Mouse (Mus musculus) megakaryocyte-erythroid progenitor cell, adult 5-6 weeks (primary cell): ENCODE data around the gene Trmo. TPM values are rescaled to one million over a fixed set of nuclear protein-coding genes. Genes with fewer than 3 reads are reported as not detected.

Experiments used
- ATAC-seq: replicated peaks from 2 replicates; pipeline ENCODE4 v1.8.0; 2016; ENCODE audit warnings: mild to moderate bottlenecking, inconsistent platforms; ENCODE audit not compliant: severe bottlenecking, poor library complexity, low FRiP score, low TSS enrichment
- total RNA-seq, 2 experiments: library from RNA; stranded (forward) in 1 of 2; stranded (reverse) in 1 of 2; fragments of 200-1000, 215-1000 nt in 1 of 2; fragments of >200 nt in 1 of 2; fragmentation: Nextera tagmentation in 1 of 2; gene quantifications; 2 replicates each; pipeline ENCODE4 v1.2.3; 2014 to 2017

Trmo gene
- total RNA-seq, 2 experiments from 2014 or later, result 10.7 to 11.4 TPM

- ATAC-seq, result no peak
Observed at GRCm38 (mm10) chr4:46343596-46344260, 45.5 kb downstream of the Trmo start, which contains the start of gene Foxe1. Foxe1 (plus strand) TSS chr4:46343609.

- 0 out of 2 replicates have a peak, but pooled peaks have one; percentile 39 for ATAC-seq
Observed at GRCm38 (mm10) chr4:46342711-46343286, 46.4 kb downstream of the Trmo start.

- ATAC-seq, result no peak
Observed at GRCm38 (mm10) chr4:46341831-46342680, 47.2 kb downstream of the Trmo start.

GRCm38 (mm10) chr4:46339584-46339983, 49.7 kb downstream of the Trmo start:
- no peak for ATAC-seq

GRCm38 (mm10) chr4:46339026-46339425, 50.2 kb downstream of the Trmo start:
- no peak for ATAC-seq

- no peak for ATAC-seq
Observed at GRCm38 (mm10) chr4:46337990-46338389, 51.2 kb downstream of the Trmo start.

GRCm38 (mm10) chr4:46335846-46336245, 53.4 kb downstream of the Trmo start:
- ATAC-seq, result no peak

- ATAC-seq, result no peak
Observed at GRCm38 (mm10) chr4:46328906-46329305, 60.3 kb downstream of the Trmo start.

Other genes starting within 250 kb of the Trmo start
- gene Xpa, start 193.1 kb downstream of the Trmo start, total RNA-seq (2014; fragmentation: Nextera tagmentation), result 11.1 and 26.6 TPM in 2 replicates
- 32.6 and 60.5 TPM in 2 replicates for gene Xpa, start 193.1 kb downstream of the Trmo start, total RNA-seq (2017)
- not detected in 2 replicates for gene Foxe1, start 45.8 kb downstream of the Trmo start, total RNA-seq (2014; fragmentation: Nextera tagmentation)
- 0.23 TPM in 1 of 2 replicates, not detected in the other for gene Foxe1, start 45.8 kb downstream of the Trmo start, total RNA-seq (2017)
- 120 and 199 TPM in 2 replicates for gene Hemgn, start 24.1 kb upstream of the Trmo start, total RNA-seq (2014; fragmentation: Nextera tagmentation)
- gene Hemgn, start 24.1 kb upstream of the Trmo start, total RNA-seq (2017), result 129 and 182 TPM in 2 replicates
- gene Anp32b, start 61.5 kb upstream of the Trmo start, total RNA-seq (2014; fragmentation: Nextera tagmentation), result 736 and 1,006 TPM in 2 replicates
- 180 and 265 TPM in 2 replicates for gene Anp32b, start 61.5 kb upstream of the Trmo start, total RNA-seq (2017)
- 58.0 and 77.3 TPM in 2 replicates for gene Nans, start 99.8 kb upstream of the Trmo start, total RNA-seq (2014; fragmentation: Nextera tagmentation)
- 57.8 and 68.7 TPM in 2 replicates for gene Nans, start 99.8 kb upstream of the Trmo start, total RNA-seq (2017)
- 8.5 and 13.1 TPM in 2 replicates for gene Trim14, start 146.7 kb upstream of the Trmo start, total RNA-seq (2014; fragmentation: Nextera tagmentation)
- 7.3 and 8.1 TPM in 2 replicates for gene Trim14, start 146.7 kb upstream of the Trmo start, total RNA-seq (2017)
- gene Coro2a, start 212.8 kb upstream of the Trmo start, total RNA-seq (2014; fragmentation: Nextera tagmentation), result 9.8 and 18.9 TPM in 2 replicates
- 1.6 and 7.3 TPM in 2 replicates for gene Coro2a, start 212.8 kb upstream of the Trmo start, total RNA-seq (2017)